Mouse (Mus musculus) E14TG2a.4 (cell line): ENCODE measurements around the gene Nxph3.

Experiments
- CTCF ChIP-seq: conservative IDR thresholded peaks from 2 replicates; pipeline ENCODE4 v1.5.1; 2014; ENCODE audit warnings: low read length
- NANOG ChIP-seq: IDR thresholded peaks from 2 replicates; pipeline ENCODE4 v1.6.1; 2014; ENCODE audit warnings: borderline replicate concordance, low read length, mixed read lengths
- POU5F1 ChIP-seq: IDR thresholded peaks from 2 replicates; pipeline ENCODE4 v1.6.1; 2014; ENCODE audit warnings: low read length, borderline replicate concordance

GRCm38 (mm10) chr11:95472942-95473341 is 41.4 kb downstream of the Nxph3 start:
- TF ChIP-seq CTCF, result no peak
- TF ChIP-seq NANOG, result no peak
- no peak for TF ChIP-seq POU5F1
